In genomic region chr4:120613691-120614329, GRCm38 (mm10) we compare ENCODE assay signal across 8 mouse cellular contexts. TPM values are rescaled to one million over a fixed set of nuclear protein-coding genes. Genes with fewer than 3 reads are reported as not detected.
DNase-seq lines count a peak whose midpoint lies in the region; ATAC-seq and TF ChIP-seq lines count a peak whose summit lies in the region.

No protein-coding gene starts in this region.

- H3K27ac ChIP-seq in forebrain, postnatal 0 days (ENCODE audit: low read depth, low read length): peak overlapping the region; percentile 45
- H3K27ac ChIP-seq in forebrain, embryonic 13.5 days: no peak overlapping the region
- H3K27ac ChIP-seq in hindbrain, embryonic 13.5 days: peak overlapping the region; percentile 44

- peak; percentile 57; the same call in 1 of the 2 replicates for ATAC-seq in forebrain, postnatal 0 days
- ATAC-seq in forebrain, embryonic 13.5 days: no peak
- ATAC-seq in hindbrain, embryonic 13.5 days (ENCODE audit: low FRiP score): 0 out of 2 replicates have a peak, but pooled peaks have one; percentile 12

- H3K4me2 ChIP-seq in forebrain, postnatal 0 days (ENCODE audit: low read depth): no peak overlapping the region
- H3K4me2 ChIP-seq in forebrain, embryonic 13.5 days: no peak overlapping the region
- no peak overlapping the region for H3K4me2 ChIP-seq in hindbrain, embryonic 13.5 days

- no peak for TF ChIP-seq CTCF in forebrain, postnatal 0 days (IDR thresholded peaks at IDR 0.05; ENCODE audit: low read depth)
- no peak for TF ChIP-seq CTCF in lung, adult 2 months (IDR thresholded peaks at IDR 0.05; ENCODE audit: insufficient read depth, low read length)

- 0 out of 2 replicates have a peak overlapping the region, but pooled peaks have one; percentile 14 for H3K9ac ChIP-seq in forebrain, postnatal 0 days
- no peak overlapping the region for H3K9ac ChIP-seq in forebrain, embryonic 13.5 days
- H3K9ac ChIP-seq in hindbrain, embryonic 13.5 days: no peak overlapping the region

- H3K27me3 ChIP-seq in forebrain, postnatal 0 days (ENCODE audit: insufficient read depth, low read length): no peaks in the 10 kb centered on the region
- no peaks in the 10 kb centered on the region for H3K27me3 ChIP-seq in forebrain, embryonic 13.5 days
- H3K27me3 ChIP-seq in hindbrain, embryonic 13.5 days: no peaks in the 10 kb centered on the region

- H3K9me3 ChIP-seq in forebrain, postnatal 0 days (ENCODE audit: low read length): no peaks in the 10 kb centered on the region
- no peaks in the 10 kb centered on the region for H3K9me3 ChIP-seq in forebrain, embryonic 13.5 days (replicated peaks)
- H3K9me3 ChIP-seq in hindbrain, embryonic 13.5 days: no peaks in the 10 kb centered on the region

- no peaks in the 10 kb centered on the region; the same call in 1 of the 2 replicates for H3K4me1 ChIP-seq in forebrain, postnatal 0 days (ENCODE audit: insufficient read depth)
- H3K4me1 ChIP-seq in forebrain, embryonic 13.5 days: peaks cover 19% of the 10 kb centered on the region
- H3K4me1 ChIP-seq in hindbrain, embryonic 13.5 days (replicated peaks): peaks cover 31% of the 10 kb centered on the region
- H3K4me1 ChIP-seq in lung, adult 2 months (ENCODE audit: control insufficient read depth, insufficient read depth, low read length): no peaks in the 10 kb centered on the region

- no peak for TF ChIP-seq POLR2A in lung, adult 2 months (IDR thresholded peaks at IDR 0.05; ENCODE audit: borderline replicate concordance, extremely low read depth, low read depth, low read length)

- DNase-seq in forebrain, postnatal 0 days: peak; percentile 27
- DNase-seq in adrenal gland, postnatal 25 days: peak; percentile 22
- peak; percentile 52 to 80 for DNase-seq in frontal cortex, postnatal 36 days (ENCODE audit: low spot score in 2 of 2)
- DNase-seq in lung, adult 2 months: peak; percentile 18
- DNase-seq in right cerebral cortex, postnatal 14 days: peak; percentile 48
- no peak for DNase-seq in c-Kit-positive CD71-positive TER-119-positive erythroid progenitor cells, embryonic 14.5 days (ENCODE audit: low spot score)

- no peak overlapping the region for H3K4me3 ChIP-seq in forebrain, postnatal 0 days (ENCODE audit: low read depth, low read length)
- no peak overlapping the region for H3K4me3 ChIP-seq in forebrain, embryonic 13.5 days
- no peak overlapping the region for H3K4me3 ChIP-seq in hindbrain, embryonic 13.5 days
- no peak overlapping the region for H3K4me3 ChIP-seq in lung, adult 2 months (replicated peaks; ENCODE audit: extremely low read depth, low read depth, low read length)

- 51% methylated on average over 8 of the region's 8 CpGs for WGBS in forebrain, postnatal 0 days
- WGBS in forebrain, embryonic 13.5 days: 62% methylated on average over 8 of the region's 8 CpGs
- 51% methylated on average over 8 of the region's 8 CpGs for whole genome bisulfite sequencing in hindbrain, embryonic 13.5 days
- WGBS in lung, adult 2 months: 37% methylated on average over 8 of the region's 8 CpGs

- H3K36me3 ChIP-seq in forebrain, postnatal 0 days (ENCODE audit: insufficient read depth): no peaks in the 10 kb centered on the region
- no peaks in the 10 kb centered on the region for H3K36me3 ChIP-seq in forebrain, embryonic 13.5 days (ENCODE audit: poor library complexity, severe bottlenecking)
- H3K36me3 ChIP-seq in hindbrain, embryonic 13.5 days: no peaks in the 10 kb centered on the region

RNA-seq across cellular contexts. Expression of gene Gm8439, which starts 25.3 kb away (rescaled TPM):
- not detected in 2 replicates for total RNA-seq in forebrain, postnatal 0 days (2014; rRNA removed)
- polyA plus RNA-seq in forebrain, postnatal 0 days (2015; fragmentation: Nextera tagmentation; extraction: Ambion mirVana): not detected in 2 replicates
- not detected in 2 replicates for polyA plus RNA-seq in forebrain, embryonic 13.5 days (2015; fragmentation: Nextera tagmentation; extraction: Ambion mirVana)
- not detected in 2 replicates for total RNA-seq in adrenal gland, postnatal 25 days (2021)
- polyA plus RNA-seq in hindbrain, embryonic 13.5 days (2015; fragmentation: Nextera tagmentation; extraction: Ambion mirVana): not detected in 2 replicates
- not detected in 2 replicates for polyA plus RNA-seq in lung, adult 2 months (2012; rRNA removed)

RNA-seq across cellular contexts. Expression of gene Ctps, which starts 43.7 kb away (rescaled TPM):
- 73.0 and 73.3 TPM in 2 replicates for total RNA-seq in forebrain, postnatal 0 days (2014; rRNA removed)
- polyA plus RNA-seq in forebrain, postnatal 0 days (2015; fragmentation: Nextera tagmentation; extraction: Ambion mirVana): 71.9 and 76.8 TPM in 2 replicates
- 107 and 114 TPM in 2 replicates for polyA plus RNA-seq in forebrain, embryonic 13.5 days (2015; fragmentation: Nextera tagmentation; extraction: Ambion mirVana)
- 30.5 and 41.3 TPM in 2 replicates for total RNA-seq in adrenal gland, postnatal 25 days (2021)
- 80.6 and 84.0 TPM in 2 replicates for polyA plus RNA-seq in hindbrain, embryonic 13.5 days (2015; fragmentation: Nextera tagmentation; extraction: Ambion mirVana)
- polyA plus RNA-seq in lung, adult 2 months (2012; rRNA removed): 7.7 and 10.2 TPM in 2 replicates

RNA-seq across cellular contexts. Expression of gene Cited4, which starts 52.6 kb away (rescaled TPM):
- 2.9 and 6.0 TPM in 2 replicates for total RNA-seq in forebrain, postnatal 0 days (2014; rRNA removed)
- polyA plus RNA-seq in forebrain, postnatal 0 days (2015; fragmentation: Nextera tagmentation; extraction: Ambion mirVana): 4.2 and 5.3 TPM in 2 replicates
- polyA plus RNA-seq in forebrain, embryonic 13.5 days (2015; fragmentation: Nextera tagmentation; extraction: Ambion mirVana): 0.44 and 0.84 TPM in 2 replicates
- 61.7 and 80.0 TPM in 2 replicates for total RNA-seq in adrenal gland, postnatal 25 days (2021)
- 0.61 and 0.93 TPM in 2 replicates for polyA plus RNA-seq in hindbrain, embryonic 13.5 days (2015; fragmentation: Nextera tagmentation; extraction: Ambion mirVana)
- 5.8 and 9.3 TPM in 2 replicates for polyA plus RNA-seq in lung, adult 2 months (2012; rRNA removed)
